Mouse (Mus musculus) urinary bladder, postnatal 10 days (tissue): ENCODE measurements around the gene Pkmyt1.

ENCODE experiments used
- DNase-seq: peaks from one replicate; pipeline ENCODE4 v3.0.0; 2022; ENCODE audit warnings: low spot score

The Pkmyt1 gene

DNA sequence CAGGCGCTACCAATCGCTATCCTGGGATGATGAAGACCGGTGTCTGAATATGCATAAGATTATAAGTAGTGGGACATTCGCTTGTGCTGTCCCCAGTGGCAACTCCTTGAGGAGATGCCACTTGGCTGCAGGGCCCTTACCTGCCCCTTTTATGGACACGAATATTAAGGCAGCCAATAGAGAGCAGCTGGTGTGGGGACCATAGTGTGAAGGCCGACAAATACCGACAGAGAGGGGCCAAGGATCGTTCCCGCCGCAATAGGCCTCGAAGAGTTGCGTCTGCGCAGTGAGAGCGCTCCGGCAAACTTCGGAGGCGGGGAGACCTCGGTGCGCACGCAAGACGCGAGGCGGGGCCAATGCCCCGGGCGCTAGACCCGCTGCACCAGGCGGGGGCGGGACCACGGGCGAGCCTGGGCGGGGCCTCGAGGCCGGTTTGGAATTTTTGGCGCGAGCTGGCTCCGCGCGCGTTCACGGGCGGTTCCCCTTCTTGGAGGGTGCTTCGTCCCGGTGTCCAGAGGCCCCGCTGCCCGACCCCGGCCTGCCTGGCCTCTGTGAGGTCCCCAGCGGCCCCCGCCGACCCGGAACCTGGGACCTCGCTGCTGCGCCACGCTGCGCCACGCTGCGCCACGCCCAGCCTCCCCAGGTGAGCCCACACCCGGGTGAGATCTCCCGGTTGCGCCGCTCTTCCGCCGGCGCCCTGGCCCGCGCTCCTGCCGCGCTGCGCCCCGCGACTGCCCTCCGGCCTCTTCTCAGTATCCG is at the start of gene Pkmyt1:
Pkmyt1 (plus strand) TSS at position 338 of the 759 bp plus-strand sequence.
- peak; percentile 84 for DNase-seq

GRCm38 (mm10) chr17:23676473-23677031 is 49.6 kb upstream of the Pkmyt1 start:
- no peak for DNase-seq

DNA sequence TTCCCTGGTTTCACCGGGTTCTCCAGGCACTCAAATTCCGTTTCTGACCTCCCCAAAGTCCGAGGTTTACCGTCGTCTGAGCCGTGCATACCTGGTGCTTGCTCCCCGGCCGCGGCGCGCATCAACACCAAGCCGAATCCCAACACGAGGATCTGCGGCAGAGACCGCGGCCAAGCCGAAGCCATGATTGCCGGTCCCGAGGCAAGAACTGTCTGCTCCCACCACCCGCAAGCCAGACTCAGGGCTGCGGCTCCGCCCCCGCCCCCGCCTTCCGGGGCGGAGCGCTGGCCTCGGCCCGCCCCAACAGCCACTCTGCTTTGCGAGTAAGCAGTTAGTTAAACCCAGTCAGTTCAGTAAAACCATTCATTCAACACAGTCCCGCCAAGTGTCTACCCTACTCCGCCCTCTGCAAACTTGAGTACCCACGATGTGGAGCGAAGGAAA is 48.9 kb upstream of the Pkmyt1 start, which contains the start of gene Tnfrsf12a:
Tnfrsf12a (minus strand) TSS at position 233 of the 444 bp plus-strand sequence.
- no peak for DNase-seq

DNA sequence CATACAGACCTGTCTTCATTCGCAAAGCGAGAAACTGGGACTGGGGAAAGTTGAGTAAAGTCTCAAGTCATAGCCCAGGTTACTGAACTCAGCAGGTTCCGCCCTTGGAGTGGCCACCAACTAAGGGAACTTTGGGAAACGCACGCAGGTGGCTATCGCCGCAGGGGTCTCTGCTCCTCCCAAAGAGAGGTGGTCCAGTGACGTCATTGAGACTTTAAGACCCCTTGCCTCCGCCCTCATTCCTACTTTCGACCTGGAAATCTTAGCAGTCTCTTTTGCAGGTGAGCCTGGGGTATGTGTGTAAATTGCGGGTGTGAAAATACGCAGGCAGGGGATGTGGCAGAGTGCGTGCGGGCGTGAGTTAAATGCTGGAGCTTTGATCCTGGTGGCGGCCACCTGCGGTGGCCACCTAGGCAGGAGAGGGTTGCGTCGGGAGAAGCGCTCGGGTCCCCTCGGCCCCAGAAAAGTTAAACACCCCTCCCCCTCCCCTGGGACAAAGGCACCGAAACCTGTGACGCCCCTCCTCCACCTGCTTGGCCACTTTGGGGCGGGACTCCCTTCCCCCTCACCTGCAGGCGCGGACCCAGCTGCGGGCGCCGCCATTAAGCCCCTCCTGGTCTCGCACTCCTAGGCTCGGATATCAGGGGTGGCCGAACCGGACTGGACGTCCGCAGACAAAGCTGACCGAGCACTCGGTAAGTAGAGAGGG is 46.9 kb upstream of the Pkmyt1 start, which contains the start of gene Cldn6:
Cldn6 (plus strand) TSS at position 123 of the 709 bp plus-strand sequence.
- no peak for DNase-seq

DNA sequence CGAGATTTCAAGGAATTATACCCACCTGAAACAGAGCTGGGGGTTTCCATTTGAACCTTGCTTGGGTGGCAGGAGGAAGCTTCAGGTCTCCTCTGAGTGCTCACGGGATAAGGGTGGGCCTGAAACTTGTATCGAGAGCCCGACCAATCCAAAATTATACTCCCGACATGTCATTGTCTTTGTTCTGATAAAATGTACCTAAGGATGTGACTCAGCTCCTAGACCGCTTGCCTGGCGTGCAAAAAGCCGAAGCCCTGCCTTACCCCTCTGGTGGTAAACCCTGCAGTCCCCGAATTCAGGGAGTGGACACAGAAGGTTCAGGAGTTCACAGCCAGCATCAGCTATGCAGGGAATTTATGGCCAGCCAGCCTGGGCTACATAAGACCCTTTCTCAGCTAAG is 45.8 kb upstream of the Pkmyt1 start:
- no peak for DNase-seq

- DNase-seq, result no peak
These were observed 45.0 kb upstream of the Pkmyt1 start for GRCm38 (mm10) chr17:23681086-23681485.

DNA sequence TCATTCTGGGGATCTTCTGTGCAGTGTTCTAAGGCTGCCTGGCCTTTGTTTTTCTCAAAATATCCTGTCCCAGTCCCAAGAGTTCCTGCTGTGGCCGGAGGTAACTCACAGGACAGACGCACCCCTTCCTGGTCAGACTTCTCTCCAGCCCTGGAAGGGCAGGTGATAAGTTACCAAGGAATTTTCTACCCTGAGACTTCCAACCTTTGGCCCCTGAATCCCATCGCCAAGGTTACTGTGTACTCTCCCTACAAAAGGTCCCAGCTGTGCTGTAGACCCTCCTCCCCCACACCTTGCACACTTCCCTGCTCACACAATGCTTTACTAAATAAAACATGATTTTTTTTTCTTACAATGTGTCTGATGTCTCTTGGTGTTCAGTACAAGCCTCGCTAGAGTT is 44.0 kb upstream of the Pkmyt1 start:
- no peak for DNase-seq

DNA sequence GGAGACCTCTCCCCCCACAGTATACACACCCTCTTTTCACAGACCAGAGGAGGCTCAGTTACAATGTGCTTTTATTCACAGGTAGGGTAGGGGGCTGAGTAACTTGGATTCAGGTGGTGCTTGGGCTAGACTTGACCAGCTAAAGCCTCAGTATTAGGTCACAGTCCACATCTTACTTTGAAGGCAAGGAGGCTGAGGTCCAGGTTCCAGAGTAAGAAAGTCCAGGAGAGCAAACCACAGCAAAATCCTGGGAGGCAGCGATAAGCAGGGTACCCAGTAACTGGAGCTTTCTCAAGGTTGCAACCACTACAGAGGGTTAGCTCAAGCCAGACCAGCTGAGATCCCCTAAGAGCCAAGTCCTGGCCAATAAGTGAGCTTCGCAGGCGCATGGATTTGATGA is 43.6 kb upstream of the Pkmyt1 start:
- no peak for DNase-seq

DNA sequence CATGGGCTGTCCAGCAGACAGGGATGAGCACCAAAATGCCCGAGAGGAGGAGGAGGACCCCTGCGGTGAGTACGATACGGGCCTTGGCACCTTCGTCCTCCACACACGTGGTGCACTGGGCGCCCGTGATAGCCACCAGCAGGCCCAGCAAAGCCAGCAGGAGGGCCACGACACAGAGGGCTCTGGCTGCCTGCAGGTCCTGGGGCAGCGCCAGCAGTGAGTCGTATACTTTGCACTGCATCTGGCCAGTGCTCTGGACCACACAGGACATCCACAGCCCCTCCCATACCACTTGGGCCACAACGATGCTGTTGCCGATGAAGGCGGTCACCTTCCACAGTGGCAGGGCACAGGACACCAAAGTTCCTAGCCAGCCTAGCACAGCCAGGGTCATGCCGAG is 42.9 kb upstream of the Pkmyt1 start:
- DNase-seq, result no peak

DNA sequence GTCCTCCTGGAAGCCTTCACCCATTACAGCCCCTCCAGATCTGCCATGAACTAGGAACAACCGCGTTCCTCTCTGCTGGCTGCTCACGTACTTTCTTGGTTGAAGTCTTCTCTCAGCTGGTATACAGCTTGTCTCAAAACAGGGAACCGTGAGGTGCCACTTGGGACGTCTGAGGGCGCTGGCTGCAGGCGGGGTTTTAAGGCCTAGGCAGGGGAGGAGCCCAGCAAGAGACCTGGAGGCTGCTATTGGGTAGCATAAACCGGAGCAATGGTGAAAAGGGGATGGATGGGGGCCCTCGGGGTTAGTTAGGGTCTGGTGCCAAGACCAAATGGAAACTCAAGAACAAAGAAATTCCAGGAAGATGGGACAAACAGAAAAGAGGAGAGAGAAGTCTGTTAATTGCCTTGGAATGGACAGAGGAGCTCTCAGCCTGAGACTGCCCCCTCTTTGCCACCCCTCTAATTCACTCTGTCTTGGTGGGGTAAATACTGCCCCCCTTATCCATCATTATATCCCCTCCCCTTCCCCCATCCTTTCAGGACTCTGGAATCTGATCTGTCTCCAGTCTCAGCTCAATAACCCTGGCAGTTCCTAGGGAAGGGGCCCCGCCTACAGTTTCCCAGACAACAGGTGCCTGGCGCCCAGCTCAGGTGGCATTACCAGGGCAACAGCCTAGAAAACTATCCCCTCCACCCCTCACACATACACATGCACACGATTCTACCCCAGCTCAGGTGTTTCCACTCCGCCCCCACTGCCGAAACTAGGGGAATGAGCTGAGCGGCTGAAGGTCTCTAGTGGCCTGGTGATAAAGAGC is 42.1 kb upstream of the Pkmyt1 start, which contains the start of gene Cldn9:
Cldn9 (minus strand) TSS at position 171 of the 817 bp plus-strand sequence.
- no peak for DNase-seq

- DNase-seq, result no peak
These were observed 31.6 kb upstream of the Pkmyt1 start for GRCm38 (mm10) chr17:23694491-23694890.

GRCm38 (mm10) chr17:23695801-23696200 is 30.3 kb upstream of the Pkmyt1 start:
- no peak for DNase-seq

- DNase-seq, result no peak
These were observed 26.7 kb upstream of the Pkmyt1 start for GRCm38 (mm10) chr17:23699131-23700077.

DNA sequence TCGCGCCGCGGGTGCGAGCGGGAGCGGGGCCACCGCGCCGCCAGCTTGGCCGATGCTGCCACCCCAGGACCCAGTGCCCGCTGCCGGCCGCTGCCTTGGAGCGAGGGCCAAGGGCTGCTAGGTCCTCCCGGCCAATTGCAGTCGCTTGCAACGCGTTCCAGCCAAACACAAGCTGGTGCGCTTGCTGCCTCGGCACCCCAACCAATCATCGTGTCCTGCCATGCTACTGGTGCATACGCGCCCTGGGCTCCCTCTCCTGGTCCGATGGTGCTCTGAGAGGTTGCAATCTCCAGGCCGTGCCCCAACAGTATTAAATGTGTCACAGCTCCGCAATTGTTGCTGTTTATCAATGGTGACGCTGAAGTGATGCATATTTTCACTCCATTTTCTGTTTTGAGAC is 26.1 kb upstream of the Pkmyt1 start:
- peak; percentile 63 for DNase-seq

- no peak for DNase-seq
These were observed 22.8 kb upstream of the Pkmyt1 start for GRCm38 (mm10) chr17:23703301-23703700.

- DNase-seq, result no peak
These were observed 21.4 kb upstream of the Pkmyt1 start for GRCm38 (mm10) chr17:23704741-23705140.

GRCm38 (mm10) chr17:23705525-23706104 is 20.5 kb upstream of the Pkmyt1 start:
- DNase-seq, result no peak

GRCm38 (mm10) chr17:23706212-23706611 is 19.9 kb upstream of the Pkmyt1 start:
- DNase-seq, result no peak

GRCm38 (mm10) chr17:23717003-23717402 is 9.1 kb upstream of the Pkmyt1 start:
- DNase-seq, result no peak

GRCm38 (mm10) chr17:23719455-23719854 is 6.7 kb upstream of the Pkmyt1 start:
- no peak for DNase-seq
